Comparison of ENCODE assay signal across 12 mouse cellular contexts in the genomic region with DNA sequence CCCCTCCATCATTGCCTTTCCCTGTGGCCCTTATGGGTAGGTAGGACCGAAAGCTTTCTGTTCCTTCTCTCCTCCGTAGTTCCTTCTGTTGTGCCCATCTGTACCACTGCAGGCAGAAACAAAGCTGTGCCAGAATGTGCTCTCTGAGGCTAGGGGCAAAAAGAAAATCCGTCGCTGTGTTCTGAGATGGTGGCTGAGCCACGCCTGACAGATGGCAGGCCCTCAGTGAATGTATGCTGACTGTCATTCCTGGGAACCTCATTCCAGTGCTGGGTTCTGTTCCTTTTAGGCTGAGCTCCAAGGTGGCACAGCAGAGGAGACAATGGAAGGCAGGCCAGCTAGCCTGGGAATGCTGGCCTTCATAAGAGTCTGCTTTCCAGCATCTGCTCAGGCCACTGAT. TPM values are rescaled to one million over a fixed set of nuclear protein-coding genes. Genes with fewer than 3 reads are reported as not detected.
DNase-seq lines count a peak whose midpoint lies in the region; ATAC-seq lines count a peak whose summit lies in the region.
"Had no signal": no experiment of that assay in that cellular context is flagged by ENCODE, and none has a peak within 500 bp of the region (broad histone marks: within the 10 kb centered on the region; RNA-seq: fewer than 3 reads in every experiment).

No protein-coding gene starts in this region.

- DNase-seq in left cerebral cortex, postnatal 4 days: peak; percentile 66
- DNase-seq in left cerebral cortex, adult 8-10 months (ENCODE audit: low spot score in 2 of 2): no peak
- DNase-seq in cerebellum, adult 8-10 months: peak; percentile 82
- no peak for DNase-seq in heart, postnatal 25 days (ENCODE audit: low spot score)
- DNase-seq: adrenal gland, postnatal 25 days; kidney, adult 2 months; thymus, postnatal 25 days had no signal

- intact Hi-C loops in left cerebral cortex, postnatal 4 days (cut with DNase I): no loop called here
- intact Hi-C loops in heart, postnatal 25 days (cut with DNase I): no loop called here

- H3K4me3 ChIP-seq in forebrain, embryonic 13.5 days: no peak overlapping the region
- H3K4me3 ChIP-seq in limb, embryonic 13.5 days: no peak overlapping the region

- H3K27me3 ChIP-seq in forebrain, embryonic 13.5 days: no peaks in the 10 kb centered on the region
- no peaks in the 10 kb centered on the region for H3K27me3 ChIP-seq in limb, embryonic 13.5 days

- WGBS in forebrain, embryonic 13.5 days: 48% methylated on average over 5 of the region's 5 CpGs
- 78% methylated on average over 5 of the region's 5 CpGs for WGBS in limb, embryonic 13.5 days

- peaks cover 47% of the 10 kb centered on the region for H3K4me1 ChIP-seq in forebrain, embryonic 13.5 days
- H3K4me1 ChIP-seq in limb, embryonic 13.5 days: peaks cover 75% of the 10 kb centered on the region

- H3K4me2 ChIP-seq in forebrain, embryonic 13.5 days: no peak overlapping the region
- H3K4me2 ChIP-seq in limb, embryonic 13.5 days (replicated peaks): no peak overlapping the region

- H3K9me3 ChIP-seq in forebrain, embryonic 13.5 days (replicated peaks): no peaks in the 10 kb centered on the region
- H3K9me3 ChIP-seq in limb, embryonic 13.5 days: no peaks in the 10 kb centered on the region

- H3K36me3 ChIP-seq in forebrain, embryonic 13.5 days (ENCODE audit: poor library complexity, severe bottlenecking): no peaks in the 10 kb centered on the region
- H3K36me3 ChIP-seq in limb, embryonic 13.5 days: no peaks in the 10 kb centered on the region

- peak overlapping the region; percentile 41 for H3K27ac ChIP-seq in forebrain, embryonic 13.5 days
- H3K27ac ChIP-seq in limb, embryonic 13.5 days: peak overlapping the region; percentile 48; the same call in 1 of the 2 replicates
- H3K27ac ChIP-seq: liver, embryonic 14.5 days had no signal

- no peak overlapping the region; the same call in 1 of the 2 replicates for H3K9ac ChIP-seq in forebrain, embryonic 13.5 days
- no peak overlapping the region for H3K9ac ChIP-seq in limb, embryonic 13.5 days
- H3K9ac ChIP-seq: liver, embryonic 14.5 days had no signal

- peak; percentile 75 for ATAC-seq in forebrain, embryonic 13.5 days
- ATAC-seq in limb, embryonic 13.5 days (ENCODE audit: low FRiP score, low read depth): no peak
- no peak for ATAC-seq in CD4-positive, CD25-positive, alpha-beta regulatory T cell, adult 4 months
- no peak for ATAC-seq in megakaryocyte-erythroid progenitor cell, adult 5-6 weeks (replicated peaks; ENCODE audit: low FRiP score, low TSS enrichment, poor library complexity, severe bottlenecking)

RNA-seq across cellular contexts. Expression of a gene that starts 54.0 kb away (rescaled TPM):
- total RNA-seq in left cerebral cortex, postnatal 4 days (2021): 10 to 100 TPM; 20.0 to 22.4 TPM
- 10 to 100 TPM; 13.9 to 16.8 (median 15.3) TPM for total RNA-seq in left cerebral cortex, adult 8-10 months (2022)
- 20.6 and 21.2 TPM in 2 replicates for polyA plus RNA-seq in forebrain, embryonic 13.5 days (2015; fragmentation: Nextera tagmentation; extraction: Ambion mirVana)
- polyA plus RNA-seq in limb, embryonic 13.5 days (2015; fragmentation: Nextera tagmentation; extraction: Ambion mirVana): 58.7 and 63.5 TPM in 2 replicates
- under 1 TPM in 1 of 2 experiments, not detected in 1; 0.79 TPM for polyA plus RNA-seq in CD4-positive, CD25-positive, alpha-beta regulatory T cell, adult 4 months (2017; shearing (Covaris generic))
- 1 to 10 TPM; 4.5 to 5.8 TPM for total RNA-seq in heart, postnatal 25 days (2021)
- not detected in 2 replicates for total RNA-seq in megakaryocyte-erythroid progenitor cell, adult 5-6 weeks (2014; fragmentation: Nextera tagmentation)
- total RNA-seq in megakaryocyte-erythroid progenitor cell, adult 5-6 weeks (2017): not detected in 2 replicates

Comparison
In these comparisons a context has a peak if more than half of its experiments do, and no peak if none do; other contexts are left out.
1. DNase-seq: peak in left cerebral cortex, postnatal 4 days (single experiment) and cerebellum, adult 8-10 months (single experiment); none in left cerebral cortex, adult 8-10 months (0 of 2) and heart, postnatal 25 days (single experiment).
2. RNA of a gene that starts 54.0 kb away (total RNA-seq): 20.0 to 22.4 TPM in left cerebral cortex, postnatal 4 days, 13.9 to 16.8 TPM in left cerebral cortex, adult 8-10 months and 4.5 to 5.8 TPM in heart, postnatal 25 days; not detected in megakaryocyte-erythroid progenitor cell, adult 5-6 weeks; every median in the first group is over 4 times any median in the second.